Mouse (Mus musculus) E14TG2a.4 (cell line): Measurements from ENCODE around the gene Inava.

Experiments
- CTCF ChIP-seq: conservative IDR thresholded peaks from 2 replicates; pipeline ENCODE4 v1.5.1; 2014; ENCODE audit warnings: low read length
- POU5F1 ChIP-seq: IDR thresholded peaks from 2 replicates; pipeline ENCODE4 v1.6.1; 2014; ENCODE audit warnings: low read length, borderline replicate concordance

DNA sequence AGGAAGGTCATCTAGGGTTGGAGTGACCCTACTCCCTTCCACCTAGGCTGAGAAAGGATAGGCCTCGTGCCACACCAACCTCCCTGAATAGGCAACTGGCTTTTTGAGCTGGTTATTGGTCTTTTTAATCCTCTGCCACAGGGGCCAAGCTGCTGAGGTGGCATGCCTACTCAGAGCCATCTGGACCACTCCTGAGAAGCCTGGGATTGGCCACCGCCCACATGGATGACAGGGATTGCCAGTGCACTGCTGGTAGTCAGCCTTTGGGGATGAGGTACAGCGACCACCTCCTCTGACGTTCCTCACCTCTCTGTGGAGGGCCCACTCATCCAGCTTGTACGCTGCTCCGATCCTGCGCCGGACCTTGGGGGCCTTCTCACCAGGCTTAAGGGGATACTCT lies 8.2 kb downstream of the Inava start:
- TF ChIP-seq CTCF = no peak
- no peak for TF ChIP-seq POU5F1
